Mouse (Mus musculus) brain, embryonic 14.5 days (tissue): ENCODE data around the gene Fthl17d.

ENCODE experiments used
- CTCF ChIP-seq: fragments of 200-500 bp; IDR thresholded peaks from 2 replicates; pipeline ENCODE4 v1.5.1; 2012; ENCODE audit warnings: inconsistent platforms, mild to moderate bottlenecking, moderate library complexity, borderline replicate concordance; ENCODE audit not compliant: insufficient read depth, insufficient read length; ENCODE audit errors: extremely low read depth
- POLR2A ChIP-seq: fragments of 200-500 bp; IDR thresholded peaks from 2 replicates; pipeline ENCODE4 v1.6.1; 2012; ENCODE audit warnings: mild to moderate bottlenecking, inconsistent platforms, borderline replicate concordance; ENCODE audit not compliant: poor library complexity, insufficient read depth, insufficient read length, severe bottlenecking; ENCODE audit errors: extremely low read depth

GRCm38 (mm10) chrX:9019481-9019880, 32.9 kb upstream of the Fthl17d start:
- TF ChIP-seq POLR2A: no peak
- TF ChIP-seq CTCF: no peak
